Mouse (Mus musculus): ENCODE results near the gene Efna3. TPM values are rescaled to one million over a fixed set of nuclear protein-coding genes. Genes with fewer than 3 reads are reported as not detected.
A peak's percentile ranks its signal among the peaks of the same experiment; 100 is the strongest.

The Efna3 gene
- polyA plus RNA-seq, 1 experiment from 2014 or later = 7.1 TPM

GRCm38 (mm10) chr3:89341794-89342193 is 19.0 kb upstream of the Efna3 start:
- 70% methylated on average over 4 of the region's 4 CpGs for WGBS
- Histone ChIP-seq H3K4me2 (ENCODE audit: low read depth, low read length) (no peak overlapping the region), H3K9ac (ENCODE audit: low read length) (no peak overlapping the region), H3K4me1 (replicated peaks; ENCODE audit: control insufficient read depth, insufficient read depth, low read length) (peaks cover 25% of the 10 kb centered on the region), H3K9me3 (ENCODE audit: control insufficient read depth, low read length) (no peaks in the 10 kb centered on the region), H3K27me3 (ENCODE audit: control insufficient read depth, insufficient read depth, low read depth, low read length) (no peaks in the 10 kb centered on the region), H3K4me3 (ENCODE audit: low read length) (no peak overlapping the region), H3K36me3 (ENCODE audit: control insufficient read depth, insufficient read depth, low read length) (no peaks in the 10 kb centered on the region), H3K27ac (ENCODE audit: low read length) (no peak overlapping the region)
- ATAC-seq (ENCODE audit: low read depth) = no peak

- 4% methylated on average over 11 of the region's 11 CpGs for WGBS
- H3K9ac ChIP-seq (ENCODE audit: low read length) = peak overlapping the region; percentile 48; the same call in 1 of the 2 replicates
- H3K36me3 ChIP-seq (ENCODE audit: control insufficient read depth, insufficient read depth, low read length) = no peaks in the 10 kb centered on the region
- H3K4me3 ChIP-seq (ENCODE audit: low read length) = peak overlapping the region; percentile 30
- no peak overlapping the region for H3K27ac ChIP-seq (ENCODE audit: low read length)
- no peaks in the 10 kb centered on the region for H3K27me3 ChIP-seq (ENCODE audit: control insufficient read depth, insufficient read depth, low read depth, low read length)
- no peaks in the 10 kb centered on the region for H3K9me3 ChIP-seq (ENCODE audit: control insufficient read depth, low read length)
- H3K4me1 ChIP-seq (replicated peaks; ENCODE audit: control insufficient read depth, insufficient read depth, low read length) = peaks cover 34% of the 10 kb centered on the region
- peak overlapping the region; percentile 49 for H3K4me2 ChIP-seq (ENCODE audit: low read depth, low read length)
- ATAC-seq (ENCODE audit: low read depth) = no peak
Measured at GRCm38 (mm10) chr3:89340465-89340864, 17.7 kb upstream of the Efna3 start.

DNA sequence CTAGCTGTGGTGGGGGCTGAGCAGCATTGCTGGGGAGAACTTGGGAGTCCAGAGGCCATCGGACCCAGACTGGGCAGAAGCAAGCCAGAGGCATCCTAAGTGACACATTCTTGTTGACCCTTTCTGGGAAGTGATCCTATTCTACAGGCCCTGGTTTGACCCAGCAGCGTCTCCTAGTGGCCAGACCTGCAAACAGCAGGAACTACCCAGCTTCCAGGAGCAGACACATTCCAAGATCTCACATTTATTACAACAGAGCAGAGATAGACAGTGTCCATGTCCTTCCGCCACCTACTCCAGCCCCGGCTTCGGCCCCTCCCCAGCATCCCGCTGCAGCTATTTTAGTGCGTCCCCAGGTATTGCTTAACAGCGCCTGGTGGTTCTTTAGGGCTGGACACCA is 16.7 kb upstream of the Efna3 start:
- H3K4me1 ChIP-seq (replicated peaks; ENCODE audit: control insufficient read depth, insufficient read depth, low read length) = peaks cover 34% of the 10 kb centered on the region

DNA sequence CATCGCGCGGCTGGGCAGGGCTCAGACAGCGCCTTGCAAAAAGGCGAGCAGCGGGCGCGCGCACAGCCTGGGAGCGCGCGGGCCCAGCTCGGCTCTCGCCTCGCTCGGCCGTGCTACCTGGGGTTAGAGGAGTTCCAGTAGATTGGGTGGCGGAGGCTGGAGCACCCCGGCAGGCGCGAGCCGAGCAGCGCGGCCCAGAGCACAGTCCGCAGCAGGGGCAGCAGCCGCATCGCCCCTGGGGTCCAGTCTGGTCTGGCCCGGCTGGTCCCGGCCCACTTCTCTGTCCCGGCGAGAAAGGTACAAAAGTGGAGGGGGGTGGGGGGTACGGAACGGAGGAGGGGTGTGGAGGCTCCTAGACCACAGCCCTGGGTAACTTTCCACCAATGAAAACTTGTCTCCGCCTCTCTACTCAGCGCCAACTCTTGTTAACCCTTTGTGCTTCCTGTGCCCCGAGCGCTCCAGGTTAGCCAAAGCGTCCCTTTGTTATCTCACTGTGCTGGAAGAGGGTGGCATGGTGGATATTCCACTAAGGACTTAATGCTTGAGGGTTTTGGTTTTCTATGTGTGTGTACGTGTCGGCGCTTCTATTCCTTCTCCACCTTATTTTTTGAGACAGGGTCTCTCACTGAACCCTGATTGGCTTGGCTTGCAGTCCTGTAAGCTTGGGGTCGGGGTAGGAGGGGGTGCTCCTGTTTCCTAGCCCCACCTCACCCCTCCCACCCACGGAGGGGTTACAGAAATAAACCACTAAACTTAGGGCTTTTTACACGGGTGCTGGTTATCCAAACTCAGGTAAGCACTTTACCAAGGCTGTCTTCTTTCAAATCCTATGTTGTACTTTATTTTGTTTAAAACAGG is 15.2 kb upstream of the Efna3 start, which contains the start of gene Efna4:
TSS of gene Efna4 (minus strand) at position 308 of the 858 bp plus-strand sequence.
- no peaks in the 10 kb centered on the region for H3K9me3 ChIP-seq (ENCODE audit: control insufficient read depth, low read length)
- H3K4me3 ChIP-seq (ENCODE audit: low read length) = peak within 1 kb of the TSS; percentile 79
- peak within 1 kb of the TSS; percentile 97 for H3K9ac ChIP-seq (ENCODE audit: low read length)
- no peaks in the 10 kb centered on the region for H3K27me3 ChIP-seq (ENCODE audit: control insufficient read depth, insufficient read depth, low read depth, low read length)
- under 1% methylated on average over 44 of the region's 44 CpGs for WGBS
- H3K36me3 ChIP-seq (ENCODE audit: control insufficient read depth, insufficient read depth, low read length) = peaks cover 8% of the 10 kb centered on the region
- H3K4me1 ChIP-seq (replicated peaks; ENCODE audit: control insufficient read depth, insufficient read depth, low read length) = peaks cover 37% of the 10 kb centered on the region
- peak; percentile 89 for ATAC-seq (ENCODE audit: low read depth)
- H3K4me2 ChIP-seq (ENCODE audit: low read depth, low read length) = peak within 1 kb of the TSS; percentile 79
- peak within 1 kb of the TSS; percentile 90 for H3K27ac ChIP-seq (ENCODE audit: low read length)

More for the DNA sequence above, 16.7 kb upstream of the Efna3 start:
- H3K27ac ChIP-seq (ENCODE audit: low read length) = peak overlapping the region; percentile 24
- no peaks in the 10 kb centered on the region for H3K9me3 ChIP-seq (ENCODE audit: control insufficient read depth, low read length)
- H3K27me3 ChIP-seq (ENCODE audit: control insufficient read depth, insufficient read depth, low read depth, low read length) = no peaks in the 10 kb centered on the region
- H3K9ac ChIP-seq (ENCODE audit: low read length) = no peak overlapping the region
- H3K4me2 ChIP-seq (ENCODE audit: low read depth, low read length) = peak overlapping the region; percentile 79; the same call in 1 of the 2 replicates
- peak; percentile 9; the same call in 1 of the 2 replicates for ATAC-seq (ENCODE audit: low read depth)
- no peak overlapping the region for H3K4me3 ChIP-seq (ENCODE audit: low read length)
- 24% methylated on average over 8 of the region's 8 CpGs for WGBS
- H3K36me3 ChIP-seq (ENCODE audit: control insufficient read depth, insufficient read depth, low read length) = peaks cover 2% of the 10 kb centered on the region

DNA sequence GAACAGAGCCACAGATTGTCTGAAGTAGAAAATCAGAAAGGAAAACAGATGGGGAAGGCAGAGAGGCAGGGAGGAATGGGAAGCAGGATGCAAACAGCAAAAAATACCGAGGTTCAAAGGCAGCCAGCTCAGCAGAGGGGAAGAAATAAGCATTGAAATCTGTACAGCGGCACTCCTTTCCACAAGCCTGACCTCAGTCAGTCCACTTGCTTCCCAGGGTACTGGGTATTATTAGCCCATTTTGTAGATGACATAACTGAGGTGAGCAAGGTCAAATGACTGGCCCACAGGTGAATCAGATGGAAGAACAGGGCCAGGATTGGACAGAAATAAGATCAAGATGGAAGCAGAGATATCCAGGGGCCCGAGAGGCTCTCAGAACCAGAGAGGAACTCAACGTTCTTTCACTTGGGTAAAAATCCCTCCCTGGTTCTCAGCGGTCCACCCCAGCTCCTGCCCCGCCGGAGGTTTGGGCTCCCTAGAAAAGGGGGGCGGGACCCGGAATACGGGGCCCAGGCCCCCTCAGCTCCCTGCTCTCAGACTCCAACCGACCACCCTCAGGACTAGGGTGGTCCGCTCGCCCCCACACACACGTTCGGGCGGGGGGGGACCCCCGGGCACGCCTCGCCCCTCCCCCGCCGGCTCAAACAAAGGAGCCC is 14.4 kb upstream of the Efna3 start:
- Histone ChIP-seq H3K27me3 (ENCODE audit: control insufficient read depth, insufficient read depth, low read depth, low read length) (no peaks in the 10 kb centered on the region), H3K9me3 (ENCODE audit: control insufficient read depth, low read length) (no peaks in the 10 kb centered on the region), H3K4me1 (replicated peaks; ENCODE audit: control insufficient read depth, insufficient read depth, low read length) (peaks cover 39% of the 10 kb centered on the region), H3K9ac (ENCODE audit: low read length) (peak overlapping the region; percentile 97), H3K36me3 (ENCODE audit: control insufficient read depth, insufficient read depth, low read length) (peaks cover 9% of the 10 kb centered on the region), H3K4me3 (ENCODE audit: low read length) (peak overlapping the region; percentile 79), H3K4me2 (ENCODE audit: low read depth, low read length) (peak overlapping the region; percentile 79), H3K27ac (ENCODE audit: low read length) (peak overlapping the region; percentile 90)
- WGBS = 2% methylated on average over 19 of the region's 21 CpGs
- ATAC-seq (ENCODE audit: low read depth) = no peak; the same call in 1 of the 2 replicates

DNA sequence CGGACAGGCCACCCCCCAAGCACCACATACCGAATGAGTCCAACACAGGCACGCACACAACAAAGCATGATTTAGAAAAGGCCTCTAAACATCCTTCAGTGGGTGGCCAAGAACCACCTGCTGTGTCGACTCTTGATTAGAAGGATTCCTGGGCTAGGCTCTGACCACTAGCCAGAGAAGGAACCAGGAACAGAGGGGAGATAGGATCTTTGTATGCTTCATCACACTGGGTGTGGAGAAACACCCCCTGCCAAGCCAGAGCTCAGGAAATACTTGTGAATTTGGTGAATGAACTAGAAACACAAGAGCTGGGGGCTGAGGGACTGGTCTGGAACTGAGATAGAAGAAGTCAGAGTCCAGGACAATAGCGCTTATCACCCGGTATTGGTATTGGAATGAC is 13.8 kb upstream of the Efna3 start:
- no peak for ATAC-seq (ENCODE audit: low read depth)
- peaks cover 9% of the 10 kb centered on the region for H3K36me3 ChIP-seq (ENCODE audit: control insufficient read depth, insufficient read depth, low read length)
- H3K4me3 ChIP-seq (ENCODE audit: low read length) = peak overlapping the region; percentile 79
- H3K9me3 ChIP-seq (ENCODE audit: control insufficient read depth, low read length) = no peaks in the 10 kb centered on the region
- no peak overlapping the region for H3K27ac ChIP-seq (ENCODE audit: low read length)
- peaks cover 39% of the 10 kb centered on the region for H3K4me1 ChIP-seq (replicated peaks; ENCODE audit: control insufficient read depth, insufficient read depth, low read length)
- H3K27me3 ChIP-seq (ENCODE audit: control insufficient read depth, insufficient read depth, low read depth, low read length) = no peaks in the 10 kb centered on the region
- H3K9ac ChIP-seq (ENCODE audit: low read length) = peak overlapping the region; percentile 97
- H3K4me2 ChIP-seq (ENCODE audit: low read depth, low read length) = peak overlapping the region; percentile 79
- 13% methylated on average over 6 of the region's 6 CpGs for WGBS

DNA sequence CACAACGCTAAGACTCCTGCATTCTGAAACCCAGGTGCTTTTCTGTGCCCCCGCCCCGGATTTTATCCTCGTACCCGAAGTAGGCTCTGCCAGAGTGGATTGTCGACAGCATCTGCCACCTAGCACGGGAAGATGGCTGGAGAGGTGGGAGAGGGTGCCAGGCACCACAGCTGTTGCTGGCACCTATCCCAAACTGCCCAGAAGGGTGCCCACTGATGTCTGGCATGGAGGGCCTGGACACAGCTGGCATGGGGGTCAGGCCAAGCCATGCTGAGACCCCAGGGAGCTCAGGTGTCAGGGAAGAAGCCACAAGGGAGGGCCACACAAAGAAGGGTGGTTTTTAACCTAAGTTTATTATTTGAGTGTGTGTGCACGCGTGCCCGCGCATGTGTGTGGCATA is 10.3 kb upstream of the Efna3 start:
- 51% methylated on average over 11 of the region's 11 CpGs for WGBS
- H3K4me1 ChIP-seq (replicated peaks; ENCODE audit: control insufficient read depth, insufficient read depth, low read length) = peaks cover 17% of the 10 kb centered on the region
- H3K36me3 ChIP-seq (ENCODE audit: control insufficient read depth, insufficient read depth, low read length) = peaks cover 9% of the 10 kb centered on the region
- no peak for ATAC-seq (ENCODE audit: low read depth)
- no peak overlapping the region for H3K4me3 ChIP-seq (ENCODE audit: low read length)
- H3K9ac ChIP-seq (ENCODE audit: low read length) = no peak overlapping the region
- no peak overlapping the region for H3K27ac ChIP-seq (ENCODE audit: low read length)
- no peak overlapping the region for H3K4me2 ChIP-seq (ENCODE audit: low read depth, low read length)
- no peaks in the 10 kb centered on the region for H3K9me3 ChIP-seq (ENCODE audit: control insufficient read depth, low read length)
- no peaks in the 10 kb centered on the region for H3K27me3 ChIP-seq (ENCODE audit: control insufficient read depth, insufficient read depth, low read depth, low read length)

- Histone ChIP-seq H3K4me1 (replicated peaks; ENCODE audit: control insufficient read depth, insufficient read depth, low read length) (peaks cover 21% of the 10 kb centered on the region), H3K36me3 (ENCODE audit: control insufficient read depth, insufficient read depth, low read length) (peaks cover 9% of the 10 kb centered on the region), H3K4me2 (ENCODE audit: low read depth, low read length) (no peak overlapping the region), H3K4me3 (ENCODE audit: low read length) (no peak overlapping the region), H3K9me3 (ENCODE audit: control insufficient read depth, low read length) (no peaks in the 10 kb centered on the region), H3K9ac (ENCODE audit: low read length) (no peak overlapping the region), H3K27ac (ENCODE audit: low read length) (no peak overlapping the region), H3K27me3 (ENCODE audit: control insufficient read depth, insufficient read depth, low read depth, low read length) (no peaks in the 10 kb centered on the region)
- 34% methylated on average over 12 of the region's 12 CpGs for WGBS
- ATAC-seq (ENCODE audit: low read depth) = no peak
Measured at GRCm38 (mm10) chr3:89332476-89332875, 9.7 kb upstream of the Efna3 start.

- WGBS = 42% methylated on average over 10 of the region's 10 CpGs
- H3K27me3 ChIP-seq (ENCODE audit: control insufficient read depth, insufficient read depth, low read depth, low read length) = no peaks in the 10 kb centered on the region
- H3K4me2 ChIP-seq (ENCODE audit: low read depth, low read length) = no peak overlapping the region
- no peaks in the 10 kb centered on the region for H3K9me3 ChIP-seq (ENCODE audit: control insufficient read depth, low read length)
- H3K36me3 ChIP-seq (ENCODE audit: control insufficient read depth, insufficient read depth, low read length) = peaks cover 9% of the 10 kb centered on the region
- no peak for ATAC-seq (ENCODE audit: low read depth)
- H3K27ac ChIP-seq (ENCODE audit: low read length) = no peak overlapping the region
- no peak overlapping the region for H3K9ac ChIP-seq (ENCODE audit: low read length)
- no peak overlapping the region for H3K4me3 ChIP-seq (ENCODE audit: low read length)
- H3K4me1 ChIP-seq (replicated peaks; ENCODE audit: control insufficient read depth, insufficient read depth, low read length) = peaks cover 21% of the 10 kb centered on the region
Measured at GRCm38 (mm10) chr3:89332013-89332412, 9.2 kb upstream of the Efna3 start.

All from lung, embryonic 16.5 days (tissue).